Mouse (Mus musculus): ENCODE results near the gene Zfp936. TPM values are rescaled to one million over a fixed set of nuclear protein-coding genes. Genes with fewer than 3 reads are reported as not detected.
"Not testable (repeated sequence)": the region's sequence is repeated elsewhere in the genome, so short reads cannot be mapped to it uniquely, and the experiment has no call there.

Zfp936 gene
- polyA plus RNA-seq, 1 experiment from 2014 or later: not detected

DNA sequence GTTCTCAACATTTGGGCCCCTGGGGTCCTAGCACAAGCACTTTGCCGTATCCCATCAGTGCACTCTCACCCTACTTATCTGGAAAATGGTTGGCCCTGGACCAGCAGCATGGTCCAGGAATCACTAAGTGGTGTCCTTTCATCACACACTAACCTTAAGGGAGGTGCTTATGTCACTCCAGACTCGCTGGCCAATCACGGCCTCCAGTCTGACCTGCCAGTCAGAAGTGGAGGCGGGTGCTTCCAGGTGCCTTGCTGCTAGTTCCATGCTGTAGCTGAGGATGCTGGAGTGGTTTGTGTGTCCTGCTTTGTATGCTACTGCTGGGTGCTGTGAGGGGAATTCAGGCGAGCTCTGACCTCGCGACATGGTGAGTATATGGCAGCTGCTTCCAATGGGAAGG lies 99.8 kb downstream of the Zfp936 start:
- not testable (repeated sequence) for H3K9me3 ChIP-seq (ENCODE audit: control insufficient read depth, low read length); H3K9ac ChIP-seq (ENCODE audit: low read length); H3K36me3 ChIP-seq (ENCODE audit: control insufficient read depth, insufficient read depth, low read length); H3K4me3 ChIP-seq (ENCODE audit: control insufficient read depth in 1 of 2, insufficient read depth in 1 of 2, low read depth in 1 of 2, low read length in 2 of 2); H3K4me2 ChIP-seq (ENCODE audit: low read length); ATAC-seq (ENCODE audit: insufficient number of reproducible peaks, insufficient read depth, low FRiP score, low read depth); H3K27ac ChIP-seq (replicated peaks in 1 of 2; ENCODE audit: control insufficient read depth in 1 of 2, insufficient read depth in 1 of 2, low read depth in 2 of 2, low read length in 2 of 2); H3K27me3 ChIP-seq (ENCODE audit: control insufficient read depth, insufficient read depth, low read length); H3K4me1 ChIP-seq (ENCODE audit: control insufficient read depth in 2 of 2, insufficient read depth in 2 of 2, low read length in 2 of 2)
- 77% methylated on average over 7 of the region's 7 CpGs for WGBS

Small RNA genes lying within 50 kb of the gene (microRNA-seq; reads per million reads assigned to microRNA genes)
- not detected for gene Gm22707

Other genes with a start within 250 kb of the Zfp936 start
- gene Gm2381, start 247.0 kb upstream of the Zfp936 start, polyA plus RNA-seq (2014; fragmentation: Nextera tagmentation; extraction: Ambion mirVana): not detected in 2 replicates
- gene Vmn2r63, start 180.4 kb upstream of the Zfp936 start, polyA plus RNA-seq (2014; fragmentation: Nextera tagmentation; extraction: Ambion mirVana): not detected in 2 replicates
- not detected in 2 replicates for gene Gm9268, start 95.5 kb upstream of the Zfp936 start, polyA plus RNA-seq (2014; fragmentation: Nextera tagmentation; extraction: Ambion mirVana)
- 12.9 and 13.3 TPM in 2 replicates for gene Zfp715, start 199.1 kb downstream of the Zfp936 start, polyA plus RNA-seq (2014; fragmentation: Nextera tagmentation; extraction: Ambion mirVana)
- 0.12 and 0.20 TPM in 2 replicates for gene Siglecf, start 237.1 kb downstream of the Zfp936 start, polyA plus RNA-seq (2014; fragmentation: Nextera tagmentation; extraction: Ambion mirVana)

Data from heart, embryonic 14.5 days (tissue).